Mouse (Mus musculus) midbrain, embryonic 11.5 days (tissue): ENCODE results near the gene Pigf. TPM values are rescaled to one million over a fixed set of nuclear protein-coding genes. Genes with fewer than 3 reads are reported as not detected.

ENCODE experiments used
- ATAC-seq: fragments of 200-750 bp; cut with Nextera tagmentation; 2 replicates; pipeline ENCODE4 v1.8.0; 2017; ENCODE audit warnings: moderate TSS enrichment, moderate library complexity; ENCODE audit not compliant: low FRiP score
- DNase-seq: peaks from one replicate; pipeline ENCODE4 v3.0.0; 2015; ENCODE audit warnings: low spot score; ENCODE audit errors: missing footprints
- H3K27ac ChIP-seq: fragments of 300-500 bp; sonication (generic); 2 replicates; pipeline ENCODE4 v1.5.1; 2014; ENCODE audit warnings: low read depth, low read length
- H3K27me3 ChIP-seq: fragments of 300-500 bp; sonication (generic); 2 replicates; pipeline ENCODE4 v1.6.1; 2014; ENCODE audit warnings: mild to moderate bottlenecking, low read length, moderate library complexity, mixed read lengths; ENCODE audit not compliant: control insufficient read depth, insufficient read depth
- H3K36me3 ChIP-seq: fragments of 300-500 bp; sonication (generic); 2 replicates; pipeline ENCODE4 v1.6.1; 2014; ENCODE audit warnings: mild to moderate bottlenecking, low read length, moderate library complexity, mixed read lengths; ENCODE audit not compliant: control insufficient read depth, insufficient read depth
- H3K4me1 ChIP-seq: fragments of 300-500 bp; sonication (generic); 2 replicates; pipeline ENCODE4 v1.6.1; 2014; ENCODE audit warnings: low read length; ENCODE audit not compliant: control insufficient read depth, insufficient read depth
- H3K4me2 ChIP-seq: fragments of 300-500 bp; sonication (generic); 2 replicates; pipeline ENCODE4 v1.6.1; 2014; ENCODE audit warnings: mild to moderate bottlenecking, moderate library complexity
- H3K4me3 ChIP-seq: fragments of 300-500 bp; sonication (generic); 2 replicates; pipeline ENCODE4 v1.5.1; 2014; ENCODE audit warnings: low read depth, low read length
- H3K9ac ChIP-seq: fragments of 300-500 bp; sonication (generic); 2 replicates; pipeline ENCODE4 v1.6.1; 2014; ENCODE audit warnings: low read length
- H3K9me3 ChIP-seq: fragments of 300-500 bp; sonication (generic); 2 replicates; pipeline ENCODE4 v1.6.1; 2016; ENCODE audit warnings: low read length; ENCODE audit not compliant: control insufficient read depth
- WGBS: fragments of 180-500 bp; shearing (Covaris S2); extraction: QIAGEN DNeasy Blood & Tissue Kit; methylation state at CpG from one replicate; pipeline ENCODE4 v1.1.7; 2014; 5-methylcytosine and 5-hydroxymethylcytosine counted together
- polyA plus RNA-seq: library from polyadenylated mRNA; unstranded; fragments of >200 nt; fragmentation: Nextera tagmentation; extraction: Ambion mirVana; gene quantifications from 2 replicates; pipeline ENCODE4 v1.2.1, GENCODE M21; 2014

The Pigf gene
- polyA plus RNA-seq, 1 experiment from 2014 or later = 50.2 TPM

GRCm38 (mm10) chr17:86966040-86966439, 59.2 kb downstream of the Pigf start:
- WGBS = 86% methylated on average over 10 of the region's 10 CpGs
- Histone ChIP-seq H3K4me3 (no peak overlapping the region), H3K9ac (no peak overlapping the region), H3K27ac (no peak overlapping the region), H3K4me2 (no peak overlapping the region), H3K27me3 (no peaks in the 10 kb centered on the region), H3K4me1 (peaks cover 16% of the 10 kb centered on the region), H3K9me3 (no peaks in the 10 kb centered on the region), H3K36me3 (no peaks in the 10 kb centered on the region)
- DNase-seq (no peak), ATAC-seq (no peak)

- 0 out of 2 replicates have a peak overlapping the region, but pooled peaks have one; percentile 6 for H3K9ac ChIP-seq
- H3K4me1 ChIP-seq = peaks cover 16% of the 10 kb centered on the region
- H3K27ac ChIP-seq = no peak overlapping the region
- H3K4me3 ChIP-seq = peak overlapping the region; percentile 16; the same call in 1 of the 2 replicates
- 89% methylated on average over 8 of the region's 8 CpGs for WGBS
- H3K9me3 ChIP-seq = no peaks in the 10 kb centered on the region
- H3K36me3 ChIP-seq = no peaks in the 10 kb centered on the region
- ATAC-seq = no peak
- H3K4me2 ChIP-seq = peak overlapping the region; percentile 86
- no peak for DNase-seq
- no peaks in the 10 kb centered on the region for H3K27me3 ChIP-seq
These were observed 60.1 kb downstream of the Pigf start for GRCm38 (mm10) chr17:86965121-86965520.

GRCm38 (mm10) chr17:86964502-86964901, 60.7 kb downstream of the Pigf start:
- Histone ChIP-seq H3K27ac (no peak overlapping the region), H3K4me2 (peak overlapping the region; percentile 86), H3K4me3 (peak overlapping the region; percentile 61), H3K9me3 (no peaks in the 10 kb centered on the region), H3K27me3 (no peaks in the 10 kb centered on the region), H3K36me3 (no peaks in the 10 kb centered on the region), H3K4me1 (peaks cover 16% of the 10 kb centered on the region), H3K9ac (peak overlapping the region; percentile 6; the same call in 1 of the 2 replicates)
- 1% methylated on average over 10 of the region's 10 CpGs for WGBS
- DNase-seq (peak; percentile 93), ATAC-seq (peak; percentile 49)

- Histone ChIP-seq H3K4me1 (peaks cover 16% of the 10 kb centered on the region), H3K27ac (no peak overlapping the region), H3K4me3 (peak overlapping the region; percentile 61), H3K9me3 (no peaks in the 10 kb centered on the region), H3K4me2 (peak overlapping the region; percentile 86), H3K27me3 (no peaks in the 10 kb centered on the region), H3K36me3 (no peaks in the 10 kb centered on the region), H3K9ac (peak overlapping the region; percentile 88)
- DNase-seq = peak; percentile 91
- 0% methylated on average over 6 of the region's 6 CpGs for WGBS
- ATAC-seq = 0 out of 2 replicates have a peak, but pooled peaks have one; percentile 2
These were observed 61.2 kb downstream of the Pigf start for GRCm38 (mm10) chr17:86964041-86964440.

- H3K27me3 ChIP-seq = no peaks in the 10 kb centered on the region
- DNase-seq (peak; percentile 95), ATAC-seq (no peak)
- 1% methylated on average over 25 of the region's 26 CpGs for WGBS
- H3K4me3 ChIP-seq = peak overlapping the region; percentile 61
- H3K4me1 ChIP-seq = peaks cover 16% of the 10 kb centered on the region
- peak overlapping the region; percentile 86 for H3K4me2 ChIP-seq
- H3K27ac ChIP-seq = peak overlapping the region; percentile 75
- H3K9me3 ChIP-seq = no peaks in the 10 kb centered on the region
- H3K36me3 ChIP-seq = no peaks in the 10 kb centered on the region
- H3K9ac ChIP-seq = peak overlapping the region; percentile 88
These were observed 61.7 kb downstream of the Pigf start for GRCm38 (mm10) chr17:86963586-86963902.

- Histone ChIP-seq H3K9ac (peak within 1 kb of the TSS; percentile 88), H3K4me3 (peak within 1 kb of the TSS; percentile 61), H3K27me3 (no peaks in the 10 kb centered on the region), H3K9me3 (no peaks in the 10 kb centered on the region), H3K36me3 (no peaks in the 10 kb centered on the region), H3K4me2 (peak within 1 kb of the TSS; percentile 86), H3K4me1 (peaks cover 16% of the 10 kb centered on the region), H3K27ac (peak within 1 kb of the TSS; percentile 75)
- DNase-seq (peak; percentile 98), ATAC-seq (peak; percentile 92)
- under 1% methylated on average over 61 of the region's 86 CpGs for whole genome bisulfite sequencing
These were observed 62.2 kb downstream of the Pigf start, which contains the start of gene Rhoq for GRCm38 (mm10) chr17:86962894-86963585. Gene Rhoq, plus strand, starts transcription at chr17:86963082.

- peaks cover 16% of the 10 kb centered on the region for H3K4me1 ChIP-seq
- DNase-seq (peak; percentile 98), ATAC-seq (peak; percentile 56)
- no peaks in the 10 kb centered on the region for H3K36me3 ChIP-seq
- no peaks in the 10 kb centered on the region for H3K27me3 ChIP-seq
- H3K9ac ChIP-seq = peak overlapping the region; percentile 88
- under 1% methylated on average over 24 of the region's 24 CpGs for WGBS
- peak overlapping the region; percentile 61 for H3K4me3 ChIP-seq
- peak overlapping the region; percentile 86 for H3K4me2 ChIP-seq
- no peaks in the 10 kb centered on the region for H3K9me3 ChIP-seq
- peak overlapping the region; percentile 75 for H3K27ac ChIP-seq
These were observed 62.8 kb downstream of the Pigf start for GRCm38 (mm10) chr17:86962297-86962893.

GRCm38 (mm10) chr17:86961301-86961841, 63.8 kb downstream of the Pigf start:
- H3K4me1 ChIP-seq = peaks cover 16% of the 10 kb centered on the region
- 73% methylated on average over 8 of the region's 8 CpGs for WGBS
- H3K4me2 ChIP-seq = no peak overlapping the region
- H3K9ac ChIP-seq = no peak overlapping the region
- H3K27me3 ChIP-seq = no peaks in the 10 kb centered on the region
- ATAC-seq (no peak), DNase-seq (no peak)
- no peaks in the 10 kb centered on the region for H3K9me3 ChIP-seq
- H3K4me3 ChIP-seq = no peak overlapping the region
- no peaks in the 10 kb centered on the region for H3K36me3 ChIP-seq
- no peak overlapping the region for H3K27ac ChIP-seq

- Histone ChIP-seq H3K4me3 (no peak overlapping the region), H3K9ac (no peak overlapping the region), H3K4me1 (no peaks in the 10 kb centered on the region; the same call in 1 of the 2 replicates), H3K36me3 (no peaks in the 10 kb centered on the region), H3K4me2 (no peak overlapping the region), H3K27me3 (no peaks in the 10 kb centered on the region), H3K27ac (no peak overlapping the region), H3K9me3 (no peaks in the 10 kb centered on the region)
- ATAC-seq = no peak
- WGBS = 89% methylated on average over 14 of the region's 14 CpGs
- DNase-seq = no peak
These were observed 67.2 kb downstream of the Pigf start for GRCm38 (mm10) chr17:86957968-86958367.
